Mouse (Mus musculus) forebrain, embryonic 10.5 days (tissue): ENCODE measurements around the gene Dda1. TPM values are rescaled to one million over a fixed set of nuclear protein-coding genes. Genes with fewer than 3 reads are reported as not detected.
"Not testable (repeated sequence)": the region's sequence is repeated elsewhere in the genome, so short reads cannot be mapped to it uniquely, and the experiment has no call there.

Experiments
- DNase-seq: peaks from one replicate; pipeline ENCODE4 v3.0.0-alpha.2; 2017; ENCODE audit warnings: low spot score; ENCODE audit errors: extremely low spot score
- H3K27ac ChIP-seq: fragments of 300-500 bp; sonication (generic); 2 replicates; pipeline ENCODE4 v1.5.1; 2016; ENCODE audit warnings: mild to moderate bottlenecking
- H3K27me3 ChIP-seq: fragments of 300-500 bp; sonication (generic); 2 replicates; pipeline ENCODE4 v1.6.1; 2016; ENCODE audit warnings: mild to moderate bottlenecking; ENCODE audit not compliant: poor library complexity, severe bottlenecking
- H3K36me3 ChIP-seq: fragments of 300-500 bp; sonication (generic); replicated peaks from 2 replicates; pipeline ENCODE4 v1.6.1; 2016; ENCODE audit warnings: mild to moderate bottlenecking, moderate library complexity
- H3K4me1 ChIP-seq: fragments of 300-500 bp; sonication (generic); 2 replicates; pipeline ENCODE4 v1.6.1; 2016
- H3K4me3 ChIP-seq: fragments of 300-500 bp; sonication (generic); 2 replicates; pipeline ENCODE4 v1.5.1; 2016; ENCODE audit warnings: mild to moderate bottlenecking, moderate library complexity
- H3K9me3 ChIP-seq: fragments of 300-500 bp; sonication (generic); 2 replicates; pipeline ENCODE4 v1.6.1; 2016; ENCODE audit warnings: mild to moderate bottlenecking, moderate library complexity
- WGBS: fragments of 180-500 bp; shearing (Covaris S2); methylation state at CpG from one replicate; pipeline ENCODE4 v1.1.7; 2016; 5-methylcytosine and 5-hydroxymethylcytosine counted together
- polyA plus RNA-seq: library from polyadenylated mRNA; unstranded; fragments of >200 nt; fragmentation: Nextera tagmentation; extraction: Ambion mirVana; gene quantifications from 2 replicates; pipeline ENCODE4 v1.2.1, GENCODE M21; 2016

Dda1 gene
- polyA plus RNA-seq, 1 experiment from 2014 or later: 116 TPM

- WGBS: 95% methylated on average over 4 of the region's 4 CpGs
- Histone ChIP-seq H3K36me3 (no peaks in the 10 kb centered on the region), H3K27ac (no peak overlapping the region), H3K4me3 (no peak overlapping the region), H3K27me3 (peaks cover 60% of the 10 kb centered on the region), H3K4me1 (peaks cover 25% of the 10 kb centered on the region), H3K9me3 (no peaks in the 10 kb centered on the region)
- DNase-seq: no peak
Observed at GRCm38 (mm10) chr8:71505326-71505725, 36.3 kb downstream of the Dda1 start.

GRCm38 (mm10) chr8:71505979-71506378 is 37.0 kb downstream of the Dda1 start:
- 91% methylated on average over 4 of the region's 4 CpGs for WGBS
- peaks cover 25% of the 10 kb centered on the region for H3K4me1 ChIP-seq
- no peak overlapping the region for H3K27ac ChIP-seq
- no peak overlapping the region for H3K4me3 ChIP-seq
- DNase-seq: no peak
- no peaks in the 10 kb centered on the region for H3K36me3 ChIP-seq
- H3K9me3 ChIP-seq: no peaks in the 10 kb centered on the region
- H3K27me3 ChIP-seq: peaks cover 66% of the 10 kb centered on the region

GRCm38 (mm10) chr8:71507589-71508104 is 38.6 kb downstream of the Dda1 start:
- Histone ChIP-seq H3K27ac (peak overlapping the region; percentile 45), H3K36me3 (no peaks in the 10 kb centered on the region), H3K27me3 (peaks cover 75% of the 10 kb centered on the region), H3K4me3 (peak overlapping the region; percentile 55), H3K4me1 (peaks cover 32% of the 10 kb centered on the region), H3K9me3 (no peaks in the 10 kb centered on the region)
- under 1% methylated on average over 61 of the region's 61 CpGs for WGBS
- DNase-seq: peak; percentile 74

GRCm38 (mm10) chr8:71509316-71509715 is 40.3 kb downstream of the Dda1 start:
- Histone ChIP-seq H3K4me1 (peaks cover 29% of the 10 kb centered on the region), H3K4me3 (peak overlapping the region; percentile 23; the same call in 1 of the 2 replicates), H3K27ac (no peak overlapping the region), H3K36me3 (no peaks in the 10 kb centered on the region), H3K9me3 (no peaks in the 10 kb centered on the region), H3K27me3 (peaks cover 75% of the 10 kb centered on the region)
- DNase-seq: no peak
- WGBS: 70% methylated on average over 2 of the region's 2 CpGs

- DNase-seq: no peak
- Histone ChIP-seq H3K4me3 (peak within 1 kb of the TSS; percentile 22), H3K4me1 (peaks cover 29% of the 10 kb centered on the region), H3K27ac (no peak within 1 kb of the TSS), H3K9me3 (no peaks in the 10 kb centered on the region), H3K36me3 (no peaks in the 10 kb centered on the region), H3K27me3 (peaks cover 52% of the 10 kb centered on the region)
- WGBS: 81% methylated on average over 14 of the region's 14 CpGs
Observed at GRCm38 (mm10) chr8:71511644-71512043, 42.6 kb downstream of the Dda1 start, which contains the start of gene Plvap. Gene Plvap (minus strand): TSS chr8:71511752.

GRCm38 (mm10) chr8:71513018-71513754 is 44.2 kb downstream of the Dda1 start:
- DNase-seq: no peak
- Histone ChIP-seq H3K27ac (no peak overlapping the region), H3K36me3 (no peaks in the 10 kb centered on the region), H3K27me3 (peaks cover 37% of the 10 kb centered on the region), H3K4me1 (peaks cover 29% of the 10 kb centered on the region), H3K9me3 (no peaks in the 10 kb centered on the region), H3K4me3 (no peak overlapping the region)
- 77% methylated on average over 15 of the region's 15 CpGs for WGBS

- DNase-seq: no peak
- H3K27me3 ChIP-seq: peaks cover 18% of the 10 kb centered on the region
- H3K36me3 ChIP-seq: no peaks in the 10 kb centered on the region
- no peaks in the 10 kb centered on the region for H3K9me3 ChIP-seq
- H3K4me1 ChIP-seq: peaks cover 28% of the 10 kb centered on the region
- H3K4me3 ChIP-seq: no peak overlapping the region
- no peak overlapping the region for H3K27ac ChIP-seq
- 69% methylated on average over 5 of the region's 5 CpGs for WGBS
Observed at GRCm38 (mm10) chr8:71515043-71515442, 46.0 kb downstream of the Dda1 start.

GRCm38 (mm10) chr8:71516786-71517185 is 47.8 kb downstream of the Dda1 start:
- 0 out of 2 replicates have a peak overlapping the region, but pooled peaks have one; percentile 53 for H3K27ac ChIP-seq
- H3K4me3 ChIP-seq: no peak overlapping the region
- WGBS: 35% methylated on average over 6 of the region's 6 CpGs
- H3K36me3 ChIP-seq: no peaks in the 10 kb centered on the region
- H3K9me3 ChIP-seq: no peaks in the 10 kb centered on the region
- H3K27me3 ChIP-seq: 0 out of 2 replicates have a peak, but pooled peaks cover under 1% of the 10 kb centered on the region
- DNase-seq: no peak
- peaks cover 31% of the 10 kb centered on the region for H3K4me1 ChIP-seq

- Histone ChIP-seq H3K4me1 (peaks cover 31% of the 10 kb centered on the region), H3K27me3 (peaks cover 21% of the 10 kb centered on the region)
- not testable (repeated sequence) for H3K27ac ChIP-seq, H3K4me3 ChIP-seq, H3K9me3 ChIP-seq, H3K36me3 ChIP-seq
- 48% methylated on average over 10 of the region's 10 CpGs for WGBS
- peak; percentile 64 for DNase-seq
Observed at GRCm38 (mm10) chr8:71519037-71519825, 50.2 kb downstream of the Dda1 start.

GRCm38 (mm10) chr8:71521634-71522033 is 52.6 kb downstream of the Dda1 start:
- peaks cover 45% of the 10 kb centered on the region for H3K27me3 ChIP-seq
- H3K4me3 ChIP-seq: peak overlapping the region; percentile 20
- 8% methylated on average over 17 of the region's 17 CpGs for WGBS
- H3K36me3 ChIP-seq: no peaks in the 10 kb centered on the region
- H3K9me3 ChIP-seq: no peaks in the 10 kb centered on the region
- H3K27ac ChIP-seq: no peak overlapping the region
- H3K4me1 ChIP-seq: peaks cover 47% of the 10 kb centered on the region
- peak; percentile 92 for DNase-seq

- peaks cover 38% of the 10 kb centered on the region for H3K4me1 ChIP-seq
- WGBS: 6% methylated on average over 46 of the region's 46 CpGs
- no peaks in the 10 kb centered on the region for H3K36me3 ChIP-seq
- H3K27me3 ChIP-seq: peaks cover 67% of the 10 kb centered on the region
- H3K4me3 ChIP-seq: peak within 1 kb of the TSS; percentile 36
- peak within 1 kb of the TSS; percentile 58 for H3K27ac ChIP-seq
- H3K9me3 ChIP-seq: no peaks in the 10 kb centered on the region
- DNase-seq: no peak
Observed at GRCm38 (mm10) chr8:71525226-71526050, 56.4 kb downstream of the Dda1 start, which contains the start of gene Ccdc194. Gene Ccdc194 (minus strand): TSS chr8:71525711.
